Mouse (Mus musculus): Measurements from ENCODE around the gene Foxn3.

GRCm38 (mm10) chr12:99214098-99214497, 349.3 kb downstream of the Foxn3 start:
- TF ChIP-seq CTCF (IDR thresholded peaks at IDR 0.05; ENCODE audit: borderline replicate concordance, insufficient read depth, low read depth, low read length) (no peak), POLR2A (IDR thresholded peaks at IDR 0.05; ENCODE audit: borderline replicate concordance, insufficient read depth, low read length) (no peak)

Measured in cerebellum, adult 2 months (tissue).